Mouse (Mus musculus) monocyte, adult 5-6 weeks (primary cell): ENCODE data around the gene Hist1h2bh. TPM values are rescaled to one million over a fixed set of nuclear protein-coding genes. Genes with fewer than 3 reads are reported as not detected.
"Not testable (repeated sequence)": the region's sequence is repeated elsewhere in the genome, so short reads cannot be mapped to it uniquely, and the experiment has no call there.

Experiments
- ATAC-seq: fragments of 153-309, 156-312 bp; replicated peaks from 2 replicates; pipeline ENCODE4 v1.8.0; 2017; ENCODE audit warnings: mild to moderate bottlenecking; ENCODE audit not compliant: low TSS enrichment, insufficient number of reproducible peaks, severe bottlenecking, poor library complexity, low FRiP score
- total RNA-seq: library from RNA; stranded (forward); fragments of 200-1000, 200-491, 200-594 nt; gene quantifications from 3 replicates; pipeline ENCODE4 v1.2.3, GENCODE M21; 2017

Hist1h2bh gene
- total RNA-seq, 1 experiment from 2014 or later, result 2.1 TPM

DNA sequence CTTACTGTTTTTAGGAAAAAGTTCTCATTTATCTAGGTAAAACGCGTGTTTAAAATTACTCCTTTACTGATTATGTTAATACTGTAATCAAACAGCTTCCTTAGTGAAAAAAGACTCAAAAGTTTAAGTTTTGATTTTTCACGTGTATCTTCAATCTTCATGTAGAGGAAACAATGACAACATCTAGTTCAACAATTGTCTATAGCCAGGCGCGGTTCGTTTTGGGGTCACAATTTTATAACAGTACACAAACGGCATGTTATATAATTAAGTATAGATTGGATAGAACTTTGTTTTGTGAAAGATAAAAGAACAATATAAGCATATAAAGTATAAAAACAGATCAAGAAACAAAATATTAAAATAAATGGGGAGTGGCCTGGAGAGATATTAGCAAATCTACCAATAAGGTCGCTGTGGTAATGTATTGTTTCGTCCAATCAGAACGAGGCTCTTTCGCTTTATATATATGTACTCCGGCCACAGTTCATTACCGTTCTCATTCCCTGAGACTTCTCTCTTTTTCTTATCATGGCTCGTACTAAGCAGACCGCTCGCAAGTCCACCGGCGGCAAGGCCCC lies 32.2 kb upstream of the Hist1h2bh start, which contains the start of gene Hist1h3d:
Hist1h3d (plus strand) TSS at position 493 of the 581 bp plus-strand sequence.
- peak; percentile 78 for ATAC-seq

DNA sequence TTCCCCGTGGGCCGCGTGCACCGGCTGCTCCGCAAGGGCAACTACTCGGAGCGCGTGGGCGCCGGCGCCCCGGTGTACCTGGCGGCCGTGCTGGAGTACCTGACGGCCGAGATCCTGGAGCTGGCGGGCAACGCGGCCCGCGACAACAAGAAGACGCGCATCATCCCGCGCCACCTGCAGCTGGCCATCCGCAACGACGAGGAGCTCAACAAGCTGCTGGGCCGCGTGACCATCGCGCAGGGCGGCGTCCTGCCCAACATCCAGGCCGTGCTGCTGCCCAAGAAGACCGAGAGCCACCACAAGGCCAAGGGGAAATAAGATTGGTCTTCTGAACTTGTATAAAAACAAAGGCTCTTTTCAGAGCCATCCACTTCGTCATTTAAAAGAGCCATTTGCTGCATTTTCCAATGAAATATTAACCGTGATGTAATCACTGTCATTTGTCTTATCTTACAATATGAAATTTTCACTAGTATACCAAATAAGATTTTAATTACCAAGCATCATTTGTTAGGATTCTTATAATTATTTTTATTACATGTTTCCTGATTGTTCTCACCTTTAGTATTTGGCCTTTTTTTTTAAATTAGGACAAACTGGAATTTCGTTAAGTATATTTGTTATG lies 31.5 kb upstream of the Hist1h2bh start:
- ATAC-seq, result not testable (repeated sequence)

DNA sequence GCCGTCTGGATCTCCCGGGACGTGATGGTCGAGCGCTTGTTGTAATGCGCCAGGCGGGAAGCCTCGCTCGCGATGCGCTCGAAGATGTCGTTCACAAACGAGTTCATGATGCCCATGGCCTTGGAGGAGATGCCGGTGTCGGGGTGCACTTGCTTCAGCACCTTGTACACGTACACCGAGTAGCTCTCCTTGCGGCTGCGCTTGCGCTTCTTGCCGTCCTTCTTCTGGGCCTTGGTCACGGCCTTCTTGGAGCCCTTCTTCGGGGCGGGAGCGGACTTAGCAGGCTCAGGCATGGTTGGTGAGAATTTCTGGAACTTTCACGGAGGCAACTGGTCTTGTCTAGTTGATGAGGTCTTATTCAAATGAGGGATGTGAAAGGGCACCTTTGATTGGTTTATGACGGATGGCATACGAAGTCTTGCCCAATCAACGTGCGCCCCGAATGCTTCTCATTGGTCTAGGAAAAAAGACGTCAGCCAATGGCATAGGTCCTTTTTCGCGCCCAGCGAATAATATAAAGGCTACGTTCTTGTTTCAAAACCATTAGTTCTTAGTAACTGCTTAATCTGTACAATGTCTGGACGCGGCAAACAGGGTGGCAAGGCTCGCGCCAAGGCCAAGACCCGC lies 30.8 kb upstream of the Hist1h2bh start, which contains the start of the genes Hist1h2bf and Hist1h2ad:
Hist1h2bf (minus strand) TSS at position 299 of the 627 bp plus-strand sequence.
Hist1h2ad (plus strand) TSS at position 484 of the 627 bp plus-strand sequence.
- ATAC-seq, result peak; percentile 91

DNA sequence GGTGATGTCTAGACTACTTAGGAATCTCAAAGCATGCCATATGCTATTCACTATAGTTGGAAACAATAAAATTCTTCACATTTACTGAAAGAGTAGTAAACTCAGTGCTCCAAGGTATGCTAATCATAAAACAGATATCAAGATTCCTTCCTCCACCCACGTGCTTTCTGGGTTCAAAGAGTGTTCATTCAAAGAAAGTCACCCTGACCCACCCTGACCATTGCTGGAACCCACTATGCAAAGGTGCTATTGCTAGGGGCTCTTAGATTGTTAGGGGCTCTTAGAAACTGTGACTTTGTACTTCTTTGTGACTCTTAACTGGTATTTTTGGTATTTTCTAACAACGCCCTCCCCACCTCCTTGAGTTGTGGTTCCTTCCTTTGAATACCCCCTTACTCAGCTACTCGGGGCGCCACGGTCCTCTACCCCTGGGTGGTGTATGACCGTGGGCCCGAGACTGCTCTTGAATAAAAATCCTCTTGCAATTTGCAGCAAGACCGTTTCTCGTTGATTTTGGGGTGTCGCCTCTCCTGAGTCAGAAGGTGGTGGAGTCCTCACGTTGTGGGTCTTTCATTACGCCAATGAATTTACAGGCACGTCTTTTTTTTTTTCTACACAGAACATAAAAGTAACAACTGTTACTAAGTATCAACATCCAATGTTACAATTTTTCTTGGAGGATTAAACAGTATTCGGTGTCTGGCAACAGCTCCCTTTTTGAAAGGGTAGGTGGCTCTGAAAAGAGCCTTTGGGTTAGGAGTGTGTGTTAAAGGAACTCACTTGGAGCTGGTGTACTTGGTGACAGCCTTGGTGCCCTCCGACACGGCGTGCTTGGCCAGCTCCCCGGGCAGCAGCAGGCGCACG lies 30.1 kb upstream of the Hist1h2bh start:
- not testable (repeated sequence) for ATAC-seq

DNA sequence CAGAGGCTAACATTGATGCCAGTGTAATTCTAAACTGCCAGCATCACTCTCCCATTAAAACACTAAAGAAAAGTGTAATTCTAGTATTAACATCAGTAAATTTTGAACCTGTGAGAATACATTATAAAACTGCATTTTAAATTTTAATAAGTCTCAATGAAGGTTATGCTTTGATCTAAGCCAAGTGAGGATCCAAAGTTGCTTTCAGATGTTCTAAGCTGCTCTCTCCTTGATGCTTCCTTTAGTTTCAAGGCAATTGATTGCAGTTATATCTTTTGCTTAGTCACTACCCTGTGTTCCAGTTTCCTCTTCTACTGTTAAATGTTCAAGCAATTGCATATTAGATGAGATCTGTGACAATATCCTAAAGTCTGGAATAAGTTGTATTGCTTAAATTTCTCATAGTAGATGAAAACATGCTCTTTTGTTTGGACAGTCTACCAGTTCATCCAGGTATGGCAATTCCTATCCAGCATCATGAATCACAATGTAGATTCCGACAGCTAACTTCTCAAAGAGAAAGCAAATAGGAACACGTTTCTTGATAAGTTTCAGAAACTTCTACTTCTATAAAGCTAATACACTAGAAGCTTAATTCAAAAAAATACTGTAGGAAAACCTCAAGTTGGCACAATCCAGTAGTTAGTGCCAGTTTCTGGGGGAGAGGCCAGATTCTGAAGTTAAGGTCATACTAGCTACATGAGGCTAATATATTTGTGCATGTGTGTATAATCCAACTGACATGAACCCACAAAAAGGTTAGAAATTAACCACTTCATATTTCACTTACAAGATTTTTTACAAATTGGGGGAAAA lies 29.2 kb upstream of the Hist1h2bh start:
- ATAC-seq, result no peak

DNA sequence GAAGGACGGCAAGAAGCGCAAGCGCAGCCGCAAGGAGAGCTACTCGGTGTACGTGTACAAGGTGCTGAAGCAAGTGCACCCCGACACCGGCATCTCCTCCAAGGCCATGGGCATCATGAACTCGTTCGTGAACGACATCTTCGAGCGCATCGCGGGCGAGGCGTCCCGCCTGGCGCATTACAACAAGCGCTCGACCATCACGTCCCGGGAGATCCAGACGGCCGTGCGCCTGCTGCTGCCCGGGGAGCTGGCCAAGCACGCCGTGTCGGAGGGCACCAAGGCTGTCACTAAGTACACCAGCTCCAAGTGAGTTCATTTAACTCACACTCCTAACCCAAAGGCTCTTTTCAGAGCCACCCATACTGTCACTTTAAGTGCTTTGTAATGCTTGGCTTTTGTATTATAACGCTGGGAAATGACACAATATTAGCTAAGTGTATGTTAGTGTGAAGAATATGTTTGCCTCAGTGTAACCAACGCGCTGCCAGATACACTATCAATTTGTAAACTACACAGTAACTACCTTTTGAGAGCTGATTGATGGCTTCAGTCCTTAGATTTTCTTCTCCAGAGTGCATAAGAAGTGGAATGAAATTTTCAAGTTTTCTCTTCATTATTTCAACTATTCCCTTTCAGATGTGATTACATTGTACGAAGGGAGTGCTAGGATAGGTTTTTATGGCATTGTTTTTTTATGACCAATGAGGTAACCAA lies 28.5 kb upstream of the Hist1h2bh start:
- ATAC-seq, result not testable (repeated sequence)

DNA sequence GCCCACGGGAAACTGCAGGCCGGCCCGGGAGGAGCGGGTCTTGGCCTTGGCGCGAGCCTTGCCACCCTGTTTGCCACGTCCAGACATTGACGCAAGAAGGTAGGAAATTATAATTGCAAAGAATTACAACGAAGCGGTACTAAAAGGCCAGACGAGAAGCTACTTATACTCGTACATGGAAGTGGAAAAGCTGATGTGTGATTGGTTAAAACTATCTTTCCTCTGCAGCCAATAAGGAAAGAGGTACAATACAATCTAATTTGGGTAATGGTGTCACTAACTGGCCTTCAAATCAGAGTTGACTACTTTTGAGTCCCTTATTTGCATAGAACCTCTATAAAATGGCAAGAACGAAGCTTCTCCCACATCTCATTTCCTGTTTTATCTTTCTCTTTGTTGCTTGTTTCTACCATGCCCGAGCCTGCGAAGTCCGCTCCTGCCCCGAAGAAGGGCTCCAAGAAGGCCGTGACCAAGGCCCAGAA lies 27.9 kb upstream of the Hist1h2bh start, which contains the start of the genes Hist1h2ae and Hist1h2bg:
Hist1h2ae (minus strand) TSS at position 199 of the 482 bp plus-strand sequence.
Hist1h2bg (plus strand) TSS at position 375 of the 482 bp plus-strand sequence.
- ATAC-seq, result peak; percentile 92

DNA sequence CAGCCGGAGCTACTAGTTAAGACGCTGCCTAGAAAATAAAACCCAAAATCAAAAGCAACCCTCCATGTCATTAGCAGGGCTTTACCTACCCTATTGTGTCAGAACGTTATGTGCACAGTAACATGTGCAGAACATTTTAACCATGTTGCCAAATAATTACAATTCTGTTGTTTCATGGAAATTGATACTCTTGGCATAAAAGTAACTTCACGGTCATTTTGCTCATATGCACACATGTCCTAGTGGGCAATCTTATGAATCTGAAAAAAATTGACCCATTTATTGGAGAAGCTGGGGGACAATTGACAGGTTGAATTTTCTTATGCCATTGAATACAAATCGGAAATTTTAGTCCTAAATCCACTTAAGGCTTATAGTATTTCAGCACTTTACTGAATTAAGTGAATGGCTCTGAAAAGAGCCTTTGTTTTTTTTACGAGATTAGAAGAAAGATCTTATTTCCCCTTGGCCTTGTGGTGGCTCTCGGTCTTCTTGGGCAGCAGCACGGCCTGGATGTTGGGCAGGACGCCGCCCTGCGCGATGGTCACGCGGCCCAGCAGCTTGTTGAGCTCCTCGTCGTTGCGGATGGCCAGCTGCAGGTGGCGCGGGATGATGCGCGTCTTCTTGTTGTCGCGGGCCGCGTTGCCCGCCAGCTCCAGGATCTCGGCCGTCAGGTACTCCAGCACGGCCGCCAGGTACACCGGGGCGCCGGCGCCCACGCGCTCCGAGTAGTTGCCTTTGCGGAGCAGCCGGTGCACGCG lies 27.2 kb upstream of the Hist1h2bh start:
- ATAC-seq, result not testable (repeated sequence)

DNA sequence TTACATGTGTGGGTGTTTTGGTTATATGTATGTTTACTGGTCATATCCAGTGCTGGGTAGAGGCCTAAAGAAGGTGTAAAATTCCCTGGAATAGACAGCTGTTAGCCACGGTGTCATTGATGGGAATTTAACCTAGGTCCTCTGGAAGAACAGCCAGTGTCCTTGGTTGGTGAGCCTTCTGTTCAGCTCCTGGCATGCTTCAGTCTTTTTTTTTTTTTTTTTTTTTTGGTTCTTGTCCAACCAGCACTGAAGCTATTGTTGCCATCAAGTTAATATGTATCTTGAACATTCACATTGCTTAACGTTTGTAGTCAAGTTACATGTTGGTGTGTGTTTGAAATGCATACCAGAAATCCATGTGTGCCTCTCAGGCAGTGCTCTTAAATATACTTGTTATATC lies 21.3 kb upstream of the Hist1h2bh start:
- ATAC-seq, result no peak

DNA sequence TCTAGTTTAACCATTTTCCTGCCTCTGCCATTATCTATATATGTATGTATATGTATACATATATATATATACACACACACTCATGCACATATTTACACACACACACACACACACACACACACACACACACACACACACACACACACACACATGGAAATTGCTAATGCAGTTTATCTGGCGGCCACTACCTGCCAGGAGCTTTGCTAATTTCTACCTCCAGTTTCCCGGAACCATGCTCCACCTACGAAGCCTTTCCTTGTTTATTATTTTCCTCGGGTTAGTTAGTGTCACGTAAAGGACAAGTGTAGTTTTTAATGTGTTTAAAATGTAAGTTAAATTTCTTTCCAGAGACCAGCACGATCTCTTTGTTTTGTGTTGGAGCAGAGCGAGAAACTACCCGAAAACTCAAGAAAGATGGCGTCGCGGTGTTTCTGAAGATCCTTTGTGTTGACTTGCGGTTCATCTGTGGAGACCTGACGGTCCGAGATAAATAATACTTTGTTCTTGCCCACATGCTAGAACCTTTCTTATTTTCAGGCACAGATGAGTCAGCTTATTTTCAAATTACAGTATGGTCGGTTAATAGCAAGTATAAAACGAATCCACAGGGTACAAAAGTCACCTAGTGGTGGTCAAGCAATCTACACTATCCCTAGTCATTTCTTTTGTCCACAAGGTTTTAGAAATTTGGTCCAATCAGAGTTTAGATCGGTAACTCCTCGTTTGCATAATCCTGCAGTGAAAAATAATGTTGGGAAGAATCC lies 19.7 kb upstream of the Hist1h2bh start:
- ATAC-seq, result peak; percentile 62

DNA sequence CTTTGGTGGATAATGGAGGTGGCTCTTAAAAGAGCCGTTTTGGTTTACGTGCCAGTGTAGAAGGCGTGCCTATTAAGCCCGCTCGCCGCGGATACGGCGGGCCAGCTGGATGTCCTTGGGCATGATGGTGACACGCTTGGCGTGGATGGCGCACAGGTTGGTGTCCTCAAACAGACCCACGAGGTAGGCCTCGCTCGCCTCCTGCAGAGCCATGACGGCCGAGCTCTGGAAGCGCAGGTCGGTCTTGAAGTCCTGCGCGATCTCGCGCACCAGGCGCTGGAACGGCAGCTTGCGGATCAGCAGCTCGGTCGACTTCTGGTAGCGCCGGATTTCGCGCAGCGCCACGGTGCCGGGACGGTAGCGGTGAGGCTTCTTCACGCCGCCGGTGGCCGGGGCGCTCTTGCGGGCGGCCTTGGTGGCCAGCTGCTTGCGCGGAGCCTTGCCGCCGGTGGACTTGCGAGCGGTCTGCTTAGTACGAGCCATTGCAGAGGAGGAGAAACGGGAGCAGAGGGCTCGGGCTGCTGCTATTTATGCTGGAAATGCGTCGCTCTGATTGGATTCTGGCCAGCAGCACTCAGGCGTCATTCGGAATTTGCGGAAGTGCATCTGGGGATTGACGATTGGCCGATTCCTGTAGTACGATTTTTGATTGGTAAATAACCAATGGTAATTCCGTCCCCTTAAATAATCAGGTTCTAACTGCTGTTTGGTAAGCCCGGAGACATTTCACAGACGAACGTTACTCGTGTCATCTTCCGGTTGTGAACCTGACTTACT lies 18.9 kb upstream of the Hist1h2bh start, which contains the start of gene Hist1h3e:
Hist1h3e (minus strand) TSS at position 487 of the 777 bp plus-strand sequence.
- ATAC-seq, result peak; percentile 98

DNA sequence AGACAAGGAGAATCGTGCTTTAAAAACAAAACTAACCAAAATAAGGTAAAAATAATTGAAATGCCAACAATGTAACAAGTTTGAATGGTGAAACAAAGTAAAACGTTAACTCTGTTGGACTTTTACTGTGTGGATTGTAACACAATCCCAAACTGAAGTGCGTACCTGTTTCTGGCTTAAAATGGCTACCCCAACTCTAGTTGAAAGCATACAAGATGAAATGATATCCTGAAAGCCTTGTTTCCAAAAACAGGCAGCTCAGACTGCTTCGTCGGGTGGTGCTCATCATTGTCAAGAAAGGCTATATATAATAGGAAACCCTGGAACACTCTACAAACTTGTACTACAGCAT lies 18.3 kb upstream of the Hist1h2bh start:
- not testable (repeated sequence) for ATAC-seq

DNA sequence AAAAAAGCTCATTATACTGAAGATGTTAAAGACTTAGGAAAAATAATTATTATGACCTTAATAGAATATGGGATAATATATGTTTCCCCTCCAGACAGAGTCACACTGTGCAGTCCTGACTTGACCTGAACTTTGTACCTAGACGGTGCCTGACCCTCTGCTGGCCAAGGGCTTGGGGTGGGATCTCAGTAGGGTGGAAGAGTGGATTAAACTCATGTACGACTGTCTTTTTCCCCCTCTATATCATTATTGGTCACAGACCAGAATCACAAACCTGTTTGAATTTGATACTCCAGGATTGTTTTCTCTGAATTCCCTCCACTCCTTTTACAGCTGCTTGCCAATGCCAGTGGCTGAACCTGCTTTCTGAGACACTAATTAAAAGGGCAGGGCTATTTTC lies 17.5 kb upstream of the Hist1h2bh start:
- ATAC-seq, result not testable (repeated sequence)

DNA sequence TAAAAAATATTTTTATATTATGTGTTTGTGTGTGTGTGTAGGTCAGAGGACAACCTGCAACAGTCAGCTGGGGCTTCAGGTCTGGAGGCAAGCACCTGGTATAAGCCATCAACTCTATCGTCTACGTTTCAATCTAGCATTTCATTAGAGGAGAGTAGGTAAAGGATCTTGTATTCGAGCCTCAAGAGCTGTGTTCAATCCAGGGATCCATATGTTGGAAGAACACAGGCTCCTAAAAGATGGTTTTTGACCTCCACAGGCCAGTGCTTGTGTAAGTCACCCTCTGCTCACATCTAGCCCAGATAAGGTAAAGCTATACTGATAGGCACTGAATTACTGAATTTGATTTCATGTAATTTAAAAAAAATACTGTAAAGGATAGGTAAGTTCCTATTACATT lies 13.7 kb upstream of the Hist1h2bh start:
- no peak for ATAC-seq

DNA sequence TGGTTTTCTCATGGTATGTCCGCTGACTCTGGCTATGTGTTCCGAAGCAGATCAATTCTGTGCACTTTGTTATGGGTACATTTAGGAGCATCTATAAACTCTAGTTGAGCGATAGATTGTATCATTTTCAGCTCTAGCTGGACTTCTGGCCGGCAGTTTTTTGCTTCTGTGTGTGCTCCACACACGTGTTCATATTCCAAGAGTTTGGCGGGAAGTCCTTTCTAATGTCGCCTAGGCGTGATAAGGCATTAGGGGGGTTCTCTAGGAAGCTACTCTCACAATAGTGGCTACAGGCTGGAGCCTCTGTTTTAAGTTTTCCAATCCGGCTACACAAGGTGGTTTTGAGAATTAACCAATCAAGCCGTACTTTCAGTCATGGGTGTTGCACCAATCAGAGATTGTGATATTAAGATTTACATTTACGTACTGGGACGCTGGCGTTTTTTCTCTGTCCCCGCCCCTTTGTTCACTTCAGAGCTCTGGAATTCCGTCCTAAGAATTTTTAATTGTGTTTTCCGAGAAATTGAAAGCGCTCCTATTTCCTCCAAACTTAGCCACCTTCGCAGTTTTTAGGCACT lies 12.7 kb upstream of the Hist1h2bh start:
- peak; percentile 67 for ATAC-seq
